Mouse (Mus musculus): ENCODE data around the gene Slc22a14.
"Not testable (repeated sequence)": the region's sequence is repeated elsewhere in the genome, so short reads cannot be mapped to it uniquely, and the experiment has no call there.

Slc22a14 gene

GRCm38 (mm10) chr9:119321392-119322229 lies 43.7 kb downstream of the Slc22a14 start:
- no peak for DNase-seq

- DNase-seq: no peak
These were observed 44.4 kb downstream of the Slc22a14 start for GRCm38 (mm10) chr9:119320946-119321345.

- DNase-seq: no peak
These were observed 44.9 kb downstream of the Slc22a14 start for GRCm38 (mm10) chr9:119320446-119320845.

- DNase-seq: no peak
These were observed 46.5 kb downstream of the Slc22a14 start for GRCm38 (mm10) chr9:119318891-119319290.

GRCm38 (mm10) chr9:119313096-119313495 lies 52.3 kb downstream of the Slc22a14 start:
- no peak for DNase-seq

- no peak for DNase-seq
These were observed 56.3 kb downstream of the Slc22a14 start for GRCm38 (mm10) chr9:119309067-119309466.

- DNase-seq: no peak
These were observed 59.5 kb downstream of the Slc22a14 start for GRCm38 (mm10) chr9:119305863-119306262.

- DNase-seq: no peak
These were observed 66.8 kb downstream of the Slc22a14 start for GRCm38 (mm10) chr9:119298563-119298962.

- no peak for DNase-seq
These were observed 67.7 kb downstream of the Slc22a14 start for GRCm38 (mm10) chr9:119297696-119298095.

- DNase-seq: no peak
These were observed 74.6 kb downstream of the Slc22a14 start for GRCm38 (mm10) chr9:119290791-119291190.

GRCm38 (mm10) chr9:119280894-119281682 lies 84.3 kb downstream of the Slc22a14 start:
- no peak for DNase-seq

GRCm38 (mm10) chr9:119278031-119278430 lies 87.3 kb downstream of the Slc22a14 start:
- no peak for DNase-seq

GRCm38 (mm10) chr9:119276321-119276720 lies 89.0 kb downstream of the Slc22a14 start:
- peak; percentile 74 for DNase-seq

- DNase-seq: not testable (repeated sequence)
These were observed 90.5 kb downstream of the Slc22a14 start for GRCm38 (mm10) chr9:119274814-119275213.

GRCm38 (mm10) chr9:119271496-119271895 lies 93.9 kb downstream of the Slc22a14 start:
- no peak for DNase-seq

- DNase-seq: no peak
These were observed 96.7 kb downstream of the Slc22a14 start for GRCm38 (mm10) chr9:119268588-119269145.

- DNase-seq: no peak
These were observed 97.2 kb downstream of the Slc22a14 start for GRCm38 (mm10) chr9:119268120-119268519.

GRCm38 (mm10) chr9:119266121-119266395 lies 99.3 kb downstream of the Slc22a14 start:
- DNase-seq: not testable (repeated sequence)

GRCm38 (mm10) chr9:119265373-119266120 lies 99.8 kb downstream of the Slc22a14 start:
- not testable (repeated sequence) for DNase-seq

- no peak for DNase-seq
These were observed 102.3 kb downstream of the Slc22a14 start for GRCm38 (mm10) chr9:119263067-119263466.

GRCm38 (mm10) chr9:119260825-119261224 lies 104.5 kb downstream of the Slc22a14 start:
- no peak for DNase-seq

- no peak for DNase-seq
These were observed 106.6 kb downstream of the Slc22a14 start for GRCm38 (mm10) chr9:119258785-119259184.

- no peak for DNase-seq
These were observed 107.2 kb downstream of the Slc22a14 start for GRCm38 (mm10) chr9:119258128-119258527.

Measured in kidney, adult 18-20 months (tissue).